Mouse (Mus musculus): ENCODE measurements at regions not wholly inside any gene's neighbourhood (a gene's known extent, or its start where the extent isn't known, plus 50 kb on each side); places are given as distances from the start of the nearest gene placed in this dataset.

- Histone ChIP-seq H3K9ac (ENCODE audit: low read depth, low read length) (no peak overlapping the region), H3K4me1 (replicated peaks; ENCODE audit: control insufficient read depth, insufficient read depth, low read length) (no peaks in the 10 kb centered on the region), H3K36me3 (ENCODE audit: control insufficient read depth, insufficient read depth, low read length) (no peaks in the 10 kb centered on the region), H3K27ac (ENCODE audit: low read depth, low read length) (no peak overlapping the region), H3K4me3 (ENCODE audit: low read depth, low read length) (no peak overlapping the region), H3K4me2 (replicated peaks; ENCODE audit: low read depth, low read length) (no peak overlapping the region), H3K27me3 (ENCODE audit: control insufficient read depth, insufficient read depth, low read length) (no peaks in the 10 kb centered on the region), H3K9me3 (ENCODE audit: control insufficient read depth, low read length) (no peaks in the 10 kb centered on the region)
- DNase-seq (ENCODE audit: low spot score) (no peak), ATAC-seq (ENCODE audit: low FRiP score) (no peak)
- WGBS: 76% methylated on average over 9 of the region's 9 CpGs
These were observed 56.1 kb upstream of the Rbfox1 start for GRCm38 (mm10) chr16:5829071-5829470.

DNA sequence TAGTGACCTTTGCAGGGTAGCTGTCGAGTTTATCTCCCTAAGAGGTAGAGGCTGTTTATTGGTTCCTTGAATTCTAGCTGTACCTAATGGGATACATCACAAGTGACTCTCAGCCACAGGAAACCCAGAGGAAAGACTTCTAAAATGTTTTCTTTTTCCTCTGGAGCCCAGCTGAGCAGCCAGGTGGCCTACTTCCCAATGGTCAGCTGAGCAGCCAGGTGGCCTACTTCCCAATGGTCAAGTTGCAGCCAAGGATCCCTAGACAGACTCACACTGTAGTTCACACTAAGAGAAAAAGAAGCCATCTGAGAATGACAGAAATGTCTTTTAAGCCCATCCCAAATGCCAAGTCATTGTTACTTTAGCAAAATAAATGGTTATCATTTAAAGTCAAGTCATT, 61.8 kb upstream of the Rbfox1 start:
- H3K27ac ChIP-seq (ENCODE audit: low read depth, low read length): no peak overlapping the region
- H3K4me1 ChIP-seq (replicated peaks; ENCODE audit: control insufficient read depth, insufficient read depth, low read length): no peaks in the 10 kb centered on the region
- H3K27me3 ChIP-seq (ENCODE audit: control insufficient read depth, insufficient read depth, low read length): no peaks in the 10 kb centered on the region
- H3K4me2 ChIP-seq (replicated peaks; ENCODE audit: low read depth, low read length): no peak overlapping the region
- no peaks in the 10 kb centered on the region for H3K36me3 ChIP-seq (ENCODE audit: control insufficient read depth, insufficient read depth, low read length)
- H3K9me3 ChIP-seq (ENCODE audit: control insufficient read depth, low read length): no peaks in the 10 kb centered on the region
- no peak overlapping the region for H3K4me3 ChIP-seq (ENCODE audit: low read depth, low read length)
- DNase-seq (ENCODE audit: low spot score) (no peak), ATAC-seq (ENCODE audit: low FRiP score) (no peak)
- H3K9ac ChIP-seq (ENCODE audit: low read depth, low read length): no peak overlapping the region
- 48% methylated on average over 1 of the region's 1 CpGs for WGBS

GRCm38 (mm10) chr16:5817166-5817565, 68.0 kb upstream of the Rbfox1 start:
- 28% methylated on average over 3 of the region's 3 CpGs for WGBS
- no peak for ATAC-seq (ENCODE audit: low FRiP score)

DNA sequence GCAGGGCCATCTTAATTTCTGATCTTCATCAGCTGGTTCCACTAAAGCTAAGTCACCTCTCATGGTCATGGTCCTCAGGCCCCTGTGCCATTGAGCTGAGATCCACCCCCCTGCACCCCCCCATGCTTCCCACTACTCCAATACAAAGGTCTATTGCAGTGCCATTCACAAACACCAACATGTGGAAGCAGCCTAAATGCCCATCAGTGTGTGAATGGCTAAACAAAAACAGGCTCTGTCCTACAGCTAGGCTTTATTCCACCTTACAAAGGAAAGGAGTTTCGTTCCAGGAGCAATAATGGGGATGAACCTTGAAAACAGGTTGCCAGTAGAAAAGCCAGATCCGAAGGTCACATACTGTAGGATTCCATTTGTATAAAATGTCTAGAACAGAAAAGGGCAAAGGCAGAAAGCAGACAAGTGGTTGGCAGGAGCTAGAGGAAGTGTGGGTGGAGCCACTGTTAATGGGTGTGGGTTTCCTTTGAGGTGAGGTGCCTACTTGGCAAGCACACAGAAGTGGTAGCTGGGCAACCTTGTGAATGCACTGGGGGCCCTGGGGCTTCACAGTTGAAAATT, 72.8 kb upstream of the Rbfox1 start:
- Histone ChIP-seq H3K4me1 (replicated peaks; ENCODE audit: control insufficient read depth, insufficient read depth, low read length) (no peaks in the 10 kb centered on the region), H3K9ac (ENCODE audit: low read depth, low read length) (no peak overlapping the region), H3K4me3 (ENCODE audit: low read depth, low read length) (no peak overlapping the region), H3K9me3 (ENCODE audit: control insufficient read depth, low read length) (no peaks in the 10 kb centered on the region), H3K4me2 (replicated peaks; ENCODE audit: low read depth, low read length) (no peak overlapping the region), H3K36me3 (ENCODE audit: control insufficient read depth, insufficient read depth, low read length) (no peaks in the 10 kb centered on the region), H3K27me3 (ENCODE audit: control insufficient read depth, insufficient read depth, low read length) (no peaks in the 10 kb centered on the region), H3K27ac (ENCODE audit: low read depth, low read length) (no peak overlapping the region)
- 66% methylated on average over 2 of the region's 2 CpGs for WGBS
- no peak for ATAC-seq (ENCODE audit: low FRiP score)
- no peak for DNase-seq (ENCODE audit: low spot score)

More at GRCm38 (mm10) chr16:5817166-5817565, 68.0 kb upstream of the Rbfox1 start:
- H3K9ac ChIP-seq (ENCODE audit: low read depth, low read length): no peak overlapping the region
- no peaks in the 10 kb centered on the region for H3K4me1 ChIP-seq (replicated peaks; ENCODE audit: control insufficient read depth, insufficient read depth, low read length)
- H3K9me3 ChIP-seq (ENCODE audit: control insufficient read depth, low read length): no peaks in the 10 kb centered on the region
- H3K36me3 ChIP-seq (ENCODE audit: control insufficient read depth, insufficient read depth, low read length): no peaks in the 10 kb centered on the region
- H3K27me3 ChIP-seq (ENCODE audit: control insufficient read depth, insufficient read depth, low read length): no peaks in the 10 kb centered on the region
- H3K4me3 ChIP-seq (ENCODE audit: low read depth, low read length): no peak overlapping the region
- no peak overlapping the region for H3K27ac ChIP-seq (ENCODE audit: low read depth, low read length)
- no peak for DNase-seq (ENCODE audit: low spot score)
- no peak overlapping the region for H3K4me2 ChIP-seq (replicated peaks; ENCODE audit: low read depth, low read length)

DNA sequence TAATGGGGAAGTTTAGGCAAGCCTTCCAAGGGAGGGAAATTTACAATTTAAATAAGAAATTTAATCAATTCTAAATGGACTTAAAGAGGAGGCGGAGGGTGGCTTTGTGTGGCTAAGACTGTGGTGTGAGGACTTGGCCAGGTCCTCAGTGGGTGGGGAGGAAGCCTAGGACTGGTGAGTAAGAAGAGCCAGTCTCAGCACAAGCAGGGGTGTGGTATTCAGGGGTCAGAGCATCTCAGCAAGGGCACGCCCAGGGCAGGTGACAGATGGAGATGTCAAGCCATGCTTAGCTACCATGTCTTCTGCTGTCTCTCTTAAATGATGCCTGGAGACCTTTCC, 73.5 kb upstream of the Rbfox1 start:
- Histone ChIP-seq H3K4me1 (replicated peaks; ENCODE audit: control insufficient read depth, insufficient read depth, low read length) (no peaks in the 10 kb centered on the region), H3K9ac (ENCODE audit: low read depth, low read length) (no peak overlapping the region), H3K27ac (ENCODE audit: low read depth, low read length) (no peak overlapping the region), H3K27me3 (ENCODE audit: control insufficient read depth, insufficient read depth, low read length) (no peaks in the 10 kb centered on the region), H3K36me3 (ENCODE audit: control insufficient read depth, insufficient read depth, low read length) (no peaks in the 10 kb centered on the region), H3K9me3 (ENCODE audit: control insufficient read depth, low read length) (no peaks in the 10 kb centered on the region), H3K4me3 (ENCODE audit: low read depth, low read length) (no peak overlapping the region), H3K4me2 (replicated peaks; ENCODE audit: low read depth, low read length) (no peak overlapping the region)
- DNase-seq (ENCODE audit: low spot score): no peak
- WGBS: 41% methylated on average over 2 of the region's 2 CpGs
- no peak for ATAC-seq (ENCODE audit: low FRiP score)

DNA sequence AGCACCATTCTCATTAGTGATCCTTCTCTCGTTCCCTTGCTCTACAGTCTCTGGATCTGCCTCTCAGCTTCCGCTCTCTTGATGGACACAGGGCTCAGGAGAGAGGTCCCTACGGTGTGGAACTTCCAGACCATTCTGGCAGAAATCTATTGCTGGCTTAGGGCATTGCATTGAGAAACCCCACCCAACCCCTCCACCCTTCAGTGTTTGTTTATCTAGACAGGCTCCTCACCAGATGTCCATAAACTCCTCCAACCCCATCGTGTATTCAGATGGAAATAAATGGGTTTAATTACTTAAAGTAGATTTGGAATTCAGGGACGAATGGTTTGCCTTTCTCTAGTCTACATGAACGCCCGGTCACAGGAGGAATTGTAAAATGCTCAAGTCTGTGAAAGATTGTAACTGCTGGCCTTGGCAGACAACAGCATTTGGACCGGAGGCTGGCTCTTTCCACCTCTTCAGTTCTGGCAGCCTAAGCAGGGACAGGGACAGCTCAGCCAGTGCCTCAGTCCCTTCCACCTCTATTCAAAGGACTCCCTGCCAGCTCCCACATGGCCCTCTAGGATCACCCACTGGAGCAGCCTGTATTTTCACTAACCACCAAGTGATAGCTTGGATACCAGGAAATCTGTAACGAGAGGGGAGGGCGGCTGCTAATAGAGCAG, 74.0 kb upstream of the Rbfox1 start:
- 59% methylated on average over 10 of the region's 10 CpGs for WGBS
- H3K9ac ChIP-seq (ENCODE audit: low read depth, low read length): no peak overlapping the region
- no peak overlapping the region for H3K27ac ChIP-seq (ENCODE audit: low read depth, low read length)
- H3K4me3 ChIP-seq (ENCODE audit: low read depth, low read length): no peak overlapping the region
- no peaks in the 10 kb centered on the region for H3K4me1 ChIP-seq (replicated peaks; ENCODE audit: control insufficient read depth, insufficient read depth, low read length)
- no peaks in the 10 kb centered on the region for H3K27me3 ChIP-seq (ENCODE audit: control insufficient read depth, insufficient read depth, low read length)
- no peaks in the 10 kb centered on the region for H3K9me3 ChIP-seq (ENCODE audit: control insufficient read depth, low read length)
- DNase-seq (ENCODE audit: low spot score) (no peak), ATAC-seq (ENCODE audit: low FRiP score) (no peak)
- no peaks in the 10 kb centered on the region for H3K36me3 ChIP-seq (ENCODE audit: control insufficient read depth, insufficient read depth, low read length)
- no peak overlapping the region for H3K4me2 ChIP-seq (replicated peaks; ENCODE audit: low read depth, low read length)

- Histone ChIP-seq H3K4me2 (replicated peaks; ENCODE audit: low read depth, low read length) (no peak overlapping the region), H3K4me1 (replicated peaks; ENCODE audit: control insufficient read depth, insufficient read depth, low read length) (no peaks in the 10 kb centered on the region), H3K9ac (ENCODE audit: low read depth, low read length) (no peak overlapping the region), H3K36me3 (ENCODE audit: control insufficient read depth, insufficient read depth, low read length) (no peaks in the 10 kb centered on the region), H3K27me3 (ENCODE audit: control insufficient read depth, insufficient read depth, low read length) (no peaks in the 10 kb centered on the region), H3K4me3 (ENCODE audit: low read depth, low read length) (no peak overlapping the region), H3K27ac (ENCODE audit: low read depth, low read length) (no peak overlapping the region), H3K9me3 (ENCODE audit: control insufficient read depth, low read length) (no peaks in the 10 kb centered on the region)
- ATAC-seq (ENCODE audit: low FRiP score) (no peak), DNase-seq (ENCODE audit: low spot score) (no peak)
- WGBS: 65% methylated on average over 7 of the region's 7 CpGs
These were observed 87.0 kb upstream of the Rbfox1 start for GRCm38 (mm10) chr16:5798188-5798587.

- ATAC-seq (ENCODE audit: low FRiP score): no peak
- no peak for DNase-seq (ENCODE audit: low spot score)
- WGBS: 45% methylated on average over 1 of the region's 1 CpGs
- H3K4me2 ChIP-seq (replicated peaks; ENCODE audit: low read depth, low read length): no peak overlapping the region
- H3K9ac ChIP-seq (ENCODE audit: low read depth, low read length): no peak overlapping the region
- no peaks in the 10 kb centered on the region for H3K36me3 ChIP-seq (ENCODE audit: control insufficient read depth, insufficient read depth, low read length)
- H3K4me3 ChIP-seq (ENCODE audit: low read depth, low read length): no peak overlapping the region
- no peak overlapping the region for H3K27ac ChIP-seq (ENCODE audit: low read depth, low read length)
- H3K27me3 ChIP-seq (ENCODE audit: control insufficient read depth, insufficient read depth, low read length): no peaks in the 10 kb centered on the region
- no peaks in the 10 kb centered on the region for H3K4me1 ChIP-seq (replicated peaks; ENCODE audit: control insufficient read depth, insufficient read depth, low read length)
- no peaks in the 10 kb centered on the region for H3K9me3 ChIP-seq (ENCODE audit: control insufficient read depth, low read length)
These were observed 92.9 kb upstream of the Rbfox1 start for GRCm38 (mm10) chr16:5792216-5792615.

GRCm38 (mm10) chr16:5790161-5790560, 95.0 kb upstream of the Rbfox1 start:
- no peak for ATAC-seq (ENCODE audit: low FRiP score)
- 89% methylated on average over 3 of the region's 3 CpGs for WGBS
- Histone ChIP-seq H3K4me2 (replicated peaks; ENCODE audit: low read depth, low read length) (no peak overlapping the region), H3K36me3 (ENCODE audit: control insufficient read depth, insufficient read depth, low read length) (no peaks in the 10 kb centered on the region), H3K27me3 (ENCODE audit: control insufficient read depth, insufficient read depth, low read length) (no peaks in the 10 kb centered on the region), H3K9ac (ENCODE audit: low read depth, low read length) (no peak overlapping the region), H3K27ac (ENCODE audit: low read depth, low read length) (no peak overlapping the region), H3K4me3 (ENCODE audit: low read depth, low read length) (no peak overlapping the region), H3K9me3 (ENCODE audit: control insufficient read depth, low read length) (no peaks in the 10 kb centered on the region), H3K4me1 (replicated peaks; ENCODE audit: control insufficient read depth, insufficient read depth, low read length) (no peaks in the 10 kb centered on the region)
- DNase-seq (ENCODE audit: low spot score): no peak

Data from hindbrain, embryonic 11.5 days (tissue).